Comparison of ENCODE assay signal across 12 mouse cellular contexts in the genomic region with DNA sequence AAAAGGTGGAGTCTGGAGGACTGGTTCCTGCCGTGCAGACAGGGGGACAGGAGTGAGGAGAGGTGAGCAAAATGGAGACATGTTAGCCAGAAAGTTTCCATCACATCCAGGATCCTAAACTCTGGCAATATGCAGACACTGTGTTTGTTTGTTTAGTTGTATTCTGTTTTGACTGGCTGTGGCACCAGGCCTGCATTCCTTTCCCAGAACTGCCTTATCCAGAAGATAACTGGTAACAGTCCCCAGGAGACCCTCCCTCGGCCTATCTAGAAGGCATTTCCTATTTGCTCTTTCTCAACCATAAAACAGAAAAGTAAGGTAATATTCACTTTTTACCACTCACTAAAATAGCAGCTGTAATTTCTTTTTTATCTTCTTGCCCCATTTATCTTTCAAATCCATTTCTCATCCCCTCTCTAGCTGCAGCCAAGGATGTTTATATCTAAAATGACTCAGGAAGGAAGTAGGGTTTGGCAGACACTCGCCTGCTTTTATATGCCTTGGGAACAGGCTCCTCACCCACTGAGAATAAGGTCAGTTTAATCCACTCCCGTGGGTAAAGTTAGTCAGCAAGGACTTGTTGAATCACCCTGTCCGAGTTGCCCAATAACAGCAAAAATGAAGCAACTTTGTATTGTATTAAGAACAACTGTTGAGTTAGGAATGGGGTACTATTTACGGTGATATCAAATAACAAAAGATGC.
DNase-seq lines count a peak whose midpoint lies in the region; ATAC-seq and TF ChIP-seq lines count a peak whose summit lies in the region.
"Had no signal": no experiment of that assay in that cellular context is flagged by ENCODE, and none has a peak within 500 bp of the region (broad histone marks: within the 10 kb centered on the region; RNA-seq: fewer than 3 reads in every experiment).

No protein-coding gene starts in this region.

- peaks cover 3 to 5% of the 10 kb centered on the region in 2 experiments; a peak in 3 of 4 replicates for H3K4me1 ChIP-seq in heart, embryonic 14.5 days (ENCODE audit: control insufficient read depth in 2 of 2, insufficient read depth in 2 of 2, low read length in 2 of 2)
- peaks cover 23% of the 10 kb centered on the region for H3K4me1 ChIP-seq in lung, embryonic 16.5 days (replicated peaks; ENCODE audit: control insufficient read depth, insufficient read depth, low read length)
- no peaks in the 10 kb centered on the region for H3K4me1 ChIP-seq in midbrain, postnatal 0 days (ENCODE audit: insufficient read depth, low read length)
- H3K4me1 ChIP-seq: limb, embryonic 13.5 days; neural tube, embryonic 13.5 days had no signal

- H3K4me2 ChIP-seq in heart, embryonic 14.5 days (ENCODE audit: low read length): no peak overlapping the region
- no peak overlapping the region for H3K4me2 ChIP-seq in lung, embryonic 16.5 days (ENCODE audit: low read depth, low read length)
- H3K4me2 ChIP-seq in midbrain, postnatal 0 days (ENCODE audit: low read depth, low read length, poor library complexity, severe bottlenecking): no peak overlapping the region
- H3K4me2 ChIP-seq: limb, embryonic 13.5 days; neural tube, embryonic 13.5 days had no signal

- WGBS in heart, embryonic 14.5 days: 34% methylated on average over 6 of the region's 6 CpGs
- WGBS in lung, embryonic 16.5 days: 25% methylated on average over 6 of the region's 6 CpGs
- 66% methylated on average over 6 of the region's 6 CpGs for WGBS in midbrain, postnatal 0 days

- ATAC-seq in heart, embryonic 14.5 days (ENCODE audit: insufficient number of reproducible peaks, insufficient read depth, low FRiP score, low read depth): no peak; the same call in 1 of the 2 replicates
- ATAC-seq in lung, embryonic 16.5 days (ENCODE audit: low read depth): peak; percentile 66; the same call in 1 of the 2 replicates
- ATAC-seq in midbrain, postnatal 0 days (ENCODE audit: low FRiP score): no peak

- H3K9me3 ChIP-seq in heart, embryonic 14.5 days (ENCODE audit: control insufficient read depth, low read length): no peaks in the 10 kb centered on the region
- H3K9me3 ChIP-seq in lung, embryonic 16.5 days (ENCODE audit: control insufficient read depth, low read length): no peaks in the 10 kb centered on the region
- H3K9me3 ChIP-seq in midbrain, postnatal 0 days (ENCODE audit: low read length): no peaks in the 10 kb centered on the region
- H3K9me3 ChIP-seq: limb, embryonic 13.5 days; neural tube, embryonic 13.5 days had no signal

- no peak overlapping the region for H3K4me3 ChIP-seq in heart, embryonic 14.5 days (ENCODE audit: control insufficient read depth in 1 of 2, insufficient read depth in 1 of 2, low read depth in 1 of 2, low read length in 2 of 2)
- no peak overlapping the region for H3K4me3 ChIP-seq in lung, embryonic 16.5 days (ENCODE audit: low read length)
- H3K4me3 ChIP-seq in midbrain, postnatal 0 days (ENCODE audit: low read depth, low read length): no peak overlapping the region
- H3K4me3 ChIP-seq: limb, embryonic 13.5 days; neural tube, embryonic 13.5 days had no signal

- H3K27me3 ChIP-seq in heart, embryonic 14.5 days (ENCODE audit: control insufficient read depth, insufficient read depth, low read length): no peaks in the 10 kb centered on the region
- no peaks in the 10 kb centered on the region for H3K27me3 ChIP-seq in lung, embryonic 16.5 days (ENCODE audit: control insufficient read depth, insufficient read depth, low read depth, low read length)
- H3K27me3 ChIP-seq in midbrain, postnatal 0 days (ENCODE audit: insufficient read depth, low read length): no peaks in the 10 kb centered on the region
- H3K27me3 ChIP-seq: limb, embryonic 13.5 days; neural tube, embryonic 13.5 days had no signal

- no peak for TF ChIP-seq CTCF in midbrain, postnatal 0 days (IDR thresholded peaks at IDR 0.05)

- no peak overlapping the region for H3K9ac ChIP-seq in heart, embryonic 14.5 days (ENCODE audit: low read length)
- H3K9ac ChIP-seq in lung, embryonic 16.5 days (ENCODE audit: low read length): no peak overlapping the region
- no peak overlapping the region for H3K9ac ChIP-seq in midbrain, postnatal 0 days (replicated peaks; ENCODE audit: low read length, poor library complexity, severe bottlenecking)
- H3K9ac ChIP-seq: limb, embryonic 13.5 days; neural tube, embryonic 13.5 days had no signal

- no peaks in the 10 kb centered on the region for H3K36me3 ChIP-seq in heart, embryonic 14.5 days (ENCODE audit: control insufficient read depth, insufficient read depth, low read length)
- no peaks in the 10 kb centered on the region for H3K36me3 ChIP-seq in lung, embryonic 16.5 days (ENCODE audit: control insufficient read depth, insufficient read depth, low read length)
- no peaks in the 10 kb centered on the region for H3K36me3 ChIP-seq in midbrain, postnatal 0 days (ENCODE audit: insufficient read depth, low read length)
- H3K36me3 ChIP-seq: limb, embryonic 13.5 days; neural tube, embryonic 13.5 days had no signal

- peak; percentile 80 to 93 for DNase-seq in adrenal gland, adult (ENCODE audit: inconsistent age in 2 of 2, low spot score in 1 of 2)
- DNase-seq in adrenal gland, postnatal 25 days: no peak
- peak; percentile 83 for DNase-seq in adrenal gland, adult 8-10 months
- DNase-seq in frontal cortex, postnatal 14 days (ENCODE audit: low spot score in 2 of 2): no peak
- DNase-seq in midbrain, postnatal 0 days (ENCODE audit: low spot score): no peak
- DNase-seq in cerebellum, adult 9-10 months: no peak
- DNase-seq: gastrocnemius, postnatal 10 days; thymus, postnatal 4 days had no signal

- H3K27ac ChIP-seq in heart, embryonic 14.5 days (replicated peaks in 1 of 2; ENCODE audit: control insufficient read depth in 1 of 2, insufficient read depth in 1 of 2, low read depth in 2 of 2, low read length in 2 of 2): peak overlapping the region; percentile 46 to 56
- peak overlapping the region; percentile 75 for H3K27ac ChIP-seq in lung, embryonic 16.5 days (ENCODE audit: low read length)
- no peak overlapping the region for H3K27ac ChIP-seq in midbrain, postnatal 0 days (ENCODE audit: low read depth, low read length)
- H3K27ac ChIP-seq: limb, embryonic 13.5 days; neural tube, embryonic 13.5 days had no signal

Comparison
In these comparisons a context has a peak if more than half of its experiments do, and no peak if none do; other contexts are left out.
1. DNase-seq: peak in adrenal gland, adult (2 of 2) and adrenal gland, adult 8-10 months (single experiment); none in adrenal gland, postnatal 25 days (single experiment), frontal cortex, postnatal 14 days (0 of 2), midbrain, postnatal 0 days (single experiment) and cerebellum, adult 9-10 months (single experiment).